Mouse (Mus musculus) erythroblast, embryonic 14.5 days (primary cell): ENCODE results near the gene Hivep3.

Experiments used
- GATA1 ChIP-seq: IDR thresholded peaks from 2 replicates; pipeline ENCODE4 v1.6.1; 2012; ENCODE audit warnings: low read length, inconsistent platforms, mixed read lengths
- TAL1 ChIP-seq: IDR thresholded peaks from 3 replicates; pipeline ENCODE4 v1.6.1; 2012; ENCODE audit warnings: low read length, inconsistent platforms, mixed read lengths

DNA sequence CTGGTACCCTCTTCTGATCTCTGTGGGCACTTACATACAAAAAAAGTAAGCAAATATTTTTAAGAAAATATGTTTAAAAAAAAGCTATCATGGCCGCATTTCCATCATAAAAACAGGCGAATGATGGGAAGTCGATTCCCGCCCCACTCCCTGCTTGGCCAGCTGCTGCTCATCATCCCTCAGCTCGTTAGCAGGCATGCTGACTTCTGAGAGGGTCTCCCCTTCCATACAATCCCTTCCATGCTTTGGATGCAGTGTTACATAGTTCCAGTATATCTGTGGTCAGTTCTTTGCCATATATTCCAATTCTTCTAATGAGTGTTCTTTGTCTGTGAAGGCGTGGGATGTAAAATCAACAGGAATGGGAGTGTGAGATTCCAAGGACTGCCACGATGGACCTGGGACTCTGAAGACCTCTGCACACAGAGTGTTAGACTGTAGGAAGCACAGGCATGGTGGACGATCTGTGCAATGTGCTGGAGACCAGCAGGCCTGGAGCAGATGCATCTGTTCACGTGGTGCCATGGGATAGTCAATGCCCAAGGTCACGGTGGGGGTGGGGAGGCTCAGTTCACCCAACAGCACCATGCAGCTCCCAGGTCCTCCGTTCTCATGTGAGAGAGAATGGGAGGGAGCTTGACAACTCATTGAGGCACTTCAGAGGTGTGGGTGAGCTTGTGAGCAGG, 32.2 kb upstream of the Hivep3 start:
- TF ChIP-seq GATA1, result no peak
- TF ChIP-seq TAL1, result no peak
